Mouse (Mus musculus): ENCODE data around the gene Slc25a30. TPM values are rescaled to one million over a fixed set of nuclear protein-coding genes. Genes with fewer than 3 reads are reported as not detected.
A peak's percentile ranks its signal among the peaks of the same experiment; 100 is the strongest.

Slc25a30 gene
- total and polyA plus RNA-seq, 3 experiments, result 9.6 to 18.2 (median 17.0) TPM

DNA sequence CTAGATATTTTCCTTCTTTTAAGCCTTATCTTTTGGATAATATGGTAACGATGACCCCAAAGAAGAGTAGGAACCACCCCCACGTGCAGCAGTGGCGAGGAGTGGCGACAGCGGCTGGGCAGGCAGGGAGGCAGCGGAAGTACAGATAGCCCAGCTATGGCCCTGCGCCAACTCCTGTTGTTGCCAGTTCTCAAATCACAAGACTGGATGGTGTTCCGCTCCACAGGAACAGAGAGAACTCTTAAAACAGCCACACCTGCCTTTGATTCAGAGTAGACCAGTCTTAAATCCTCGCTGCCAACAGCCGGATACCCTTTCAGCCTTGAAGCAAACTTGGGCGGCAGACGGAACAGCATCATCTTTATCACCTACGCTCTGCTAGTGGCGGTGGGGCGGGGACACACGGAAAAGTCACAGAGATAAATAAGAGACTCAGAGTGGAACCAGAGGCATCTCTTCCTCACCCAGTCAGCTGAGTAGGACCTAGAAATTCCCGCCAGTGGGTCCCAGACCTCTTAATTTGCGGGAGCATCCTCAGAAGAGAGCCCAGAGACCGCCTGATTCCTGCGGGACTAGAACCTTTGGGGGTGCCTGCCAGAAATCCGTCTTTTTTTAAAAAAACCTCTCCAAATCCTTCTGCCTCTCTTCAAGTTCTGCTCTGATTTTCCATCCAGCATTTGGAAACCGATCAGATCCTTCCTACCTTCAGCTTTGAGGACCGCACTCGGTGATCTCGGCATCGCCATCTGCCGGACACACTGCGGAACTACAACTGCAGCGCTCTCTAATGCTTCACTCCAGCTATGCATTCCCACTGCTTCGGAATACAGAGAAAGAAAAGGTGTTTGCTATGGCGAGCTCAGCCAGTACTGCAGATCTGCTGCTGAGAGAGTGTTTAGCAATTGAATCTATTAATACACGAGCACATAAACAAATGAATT lies 42.3 kb upstream of the Slc25a30 start:
- dilution Hi-C loops (cut with MboI; ENCODE audit: extremely low pct_ligation_motif_present, extremely low pct_unique_long_range_greater_than_20kb, low sequenced_read_pairs), result no loop called here
- no peak overlapping the region for H3K9ac ChIP-seq (ENCODE audit: insufficient read depth, low read depth)
- peak; percentile 64 for DNase-seq (ENCODE audit: extremely low read depth)
- H3K36me3 ChIP-seq (replicated peaks in 1 of 2; ENCODE audit: control insufficient read depth in 1 of 2, insufficient read depth in 1 of 2, low read length in 1 of 2), result no peaks in the 10 kb centered on the region
- TF ChIP-seq MYC (IDR thresholded peaks at IDR 0.05; ENCODE audit: low read depth, low read length), result no peak
- TF ChIP-seq JUND (conservative IDR thresholded peaks at IDR 0.05; ENCODE audit: low read depth, low read length), result no peak
- TF ChIP-seq GABPA (IDR thresholded peaks at IDR 0.05; ENCODE audit: insufficient replicate concordance, low read depth, low read length), result no peak
- no peak for TF ChIP-seq IRF4 (IDR thresholded peaks at IDR 0.05; ENCODE audit: low read depth, low read length)
- no peak for TF ChIP-seq MAFK (IDR thresholded peaks at IDR 0.05; ENCODE audit: insufficient replicate concordance, low read length)
- peak; percentile 70 for TF ChIP-seq SMC3 (IDR thresholded peaks at IDR 0.05; ENCODE audit: low read depth, low read length)
- TF ChIP-seq JUN (IDR thresholded peaks at IDR 0.05; ENCODE audit: insufficient read depth, low read depth, low read length), result no peak
- no peak for TF ChIP-seq BHLHE40 (IDR thresholded peaks at IDR 0.05; ENCODE audit: low read depth, low read length)
- TF ChIP-seq KAT2A (IDR thresholded peaks at IDR 0.05; ENCODE audit: insufficient replicate concordance, low read length), result no peak
- no peak for TF ChIP-seq USF2 (conservative IDR thresholded peaks at IDR 0.05; ENCODE audit: low read depth, low read length)
- peak; percentile 85 to 98 for TF ChIP-seq CTCF (conservative IDR thresholded peaks at IDR 0.05 in 1 of 2, IDR thresholded peaks at IDR 0.05 in 1 of 2; ENCODE audit: low read depth in 2 of 2, low read length in 2 of 2)
- peak; percentile 50 for TF ChIP-seq RAD21 (IDR thresholded peaks at IDR 0.05; ENCODE audit: low read depth, low read length)
- H3K4me3 ChIP-seq (replicated peaks in 1 of 3; ENCODE audit: low read depth in 2 of 3, low read length in 2 of 3, poor library complexity in 1 of 3), result no peak overlapping the region
- H3K4me2 ChIP-seq (ENCODE audit: insufficient read depth, low read depth, poor library complexity, severe bottlenecking), result peak overlapping the region; percentile 50; the same call in 1 of the 2 replicates
- no peak overlapping the region for H3K27ac ChIP-seq (ENCODE audit: insufficient read depth, low read depth)
- no peaks in the 10 kb centered on the region for H3K79me2 ChIP-seq (replicated peaks; ENCODE audit: control insufficient read depth, extremely low read depth, insufficient read depth, poor library complexity, severe bottlenecking)
- no peaks in the 10 kb centered on the region for H3K9me3 ChIP-seq (replicated peaks; ENCODE audit: low read length)
- H3K27me3 ChIP-seq (replicated peaks), result no peaks in the 10 kb centered on the region
- H3K4me1 ChIP-seq (ENCODE audit: control insufficient read depth in 1 of 2, insufficient read depth in 2 of 2), result peaks cover 0 to 24% of the 10 kb centered on the region in 2 experiments; a peak in 2 of 4 replicates
- in situ Hi-C loops (cut with MboI; ENCODE audit: low pct_ligation_motif_present, low pct_unique_long_range_greater_than_20kb, low sequenced_read_pairs), result no loop called here

DNA sequence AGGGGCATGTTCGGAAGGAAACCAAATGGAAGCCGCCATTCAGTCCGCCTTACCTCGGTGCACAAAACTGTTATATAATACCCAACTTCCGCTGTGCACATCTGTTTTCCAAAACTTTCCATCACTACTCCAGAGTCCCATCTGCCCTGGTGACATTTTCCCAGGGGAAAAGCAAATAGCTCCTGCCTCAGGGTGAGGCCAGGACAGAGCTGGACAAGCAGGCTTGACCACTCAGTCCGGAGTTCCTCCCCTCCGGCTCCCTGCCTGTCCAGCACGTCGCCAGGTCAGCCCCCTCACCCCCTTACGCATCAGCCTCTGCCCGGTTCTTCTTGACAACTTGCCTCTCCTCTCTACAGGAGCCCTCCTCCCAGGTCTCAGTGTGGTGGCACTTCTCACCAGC lies 41.4 kb upstream of the Slc25a30 start:
- peaks cover 0 to 19% of the 10 kb centered on the region in 2 experiments; a peak in 2 of 4 replicates for H3K4me1 ChIP-seq (ENCODE audit: control insufficient read depth in 1 of 2, insufficient read depth in 2 of 2)
- DNase-seq (ENCODE audit: extremely low read depth), result no peak
- in situ Hi-C loops (cut with MboI; ENCODE audit: low pct_ligation_motif_present, low pct_unique_long_range_greater_than_20kb, low sequenced_read_pairs) (no loop called here), dilution Hi-C loops (cut with MboI; ENCODE audit: extremely low pct_ligation_motif_present, extremely low pct_unique_long_range_greater_than_20kb, low sequenced_read_pairs) (no loop called here)
- no peak overlapping the region for H3K4me3 ChIP-seq (replicated peaks in 1 of 3; ENCODE audit: low read depth in 2 of 3, low read length in 2 of 3, poor library complexity in 1 of 3)
- no peak overlapping the region for H3K9ac ChIP-seq (ENCODE audit: insufficient read depth, low read depth)
- no peaks in the 10 kb centered on the region for H3K79me2 ChIP-seq (replicated peaks; ENCODE audit: control insufficient read depth, extremely low read depth, insufficient read depth, poor library complexity, severe bottlenecking)
- no peaks in the 10 kb centered on the region for H3K9me3 ChIP-seq (replicated peaks; ENCODE audit: low read length)
- no peaks in the 10 kb centered on the region for H3K36me3 ChIP-seq (replicated peaks in 1 of 2; ENCODE audit: control insufficient read depth in 1 of 2, insufficient read depth in 1 of 2, low read length in 1 of 2)
- H3K4me2 ChIP-seq (ENCODE audit: insufficient read depth, low read depth, poor library complexity, severe bottlenecking), result no peak overlapping the region
- no peak for TF ChIP-seq ZC3H11A (IDR thresholded peaks at IDR 0.05; ENCODE audit: low read depth, low read length)
- no peak for TF ChIP-seq POLR2A (IDR thresholded peaks at IDR 0.05; ENCODE audit: low read depth, low read length)
- TF ChIP-seq NELFE (IDR thresholded peaks at IDR 0.05; ENCODE audit: low read depth, low read length), result no peak
- TF ChIP-seq ZMIZ1 (IDR thresholded peaks at IDR 0.05; ENCODE audit: low read depth, low read length), result no peak
- no peak for TF ChIP-seq ELF1 (IDR thresholded peaks at IDR 0.05; ENCODE audit: low read depth, low read length)
- TF ChIP-seq ZNF384 (IDR thresholded peaks at IDR 0.05; ENCODE audit: low read depth, low read length), result no peak
- TF ChIP-seq JUN (IDR thresholded peaks at IDR 0.05; ENCODE audit: insufficient read depth, low read depth, low read length), result no peak
- no peak for TF ChIP-seq MAZ (IDR thresholded peaks at IDR 0.05; ENCODE audit: low read depth, low read length)
- TF ChIP-seq SIN3A (IDR thresholded peaks at IDR 0.05; ENCODE audit: low read length), result no peak
- no peak for TF ChIP-seq HCFC1 (IDR thresholded peaks at IDR 0.05; ENCODE audit: low read depth, low read length)
- TF ChIP-seq MYC (IDR thresholded peaks at IDR 0.05; ENCODE audit: low read depth, low read length), result no peak
- no peak for TF ChIP-seq POLR2AphosphoS2 (IDR thresholded peaks at IDR 0.05; ENCODE audit: low read depth, low read length)
- TF ChIP-seq GABPA (IDR thresholded peaks at IDR 0.05; ENCODE audit: insufficient replicate concordance, low read depth, low read length), result no peak
- TF ChIP-seq USF2 (conservative IDR thresholded peaks at IDR 0.05; ENCODE audit: low read depth, low read length), result no peak
- TF ChIP-seq TBP (conservative IDR thresholded peaks at IDR 0.05; ENCODE audit: low read depth, low read length), result no peak
- TF ChIP-seq EP300 (IDR thresholded peaks at IDR 0.05; ENCODE audit: low read length), result no peak
- TF ChIP-seq MAFK (IDR thresholded peaks at IDR 0.05; ENCODE audit: insufficient replicate concordance, low read length), result no peak
- H3K27me3 ChIP-seq (replicated peaks), result no peaks in the 10 kb centered on the region
- H3K27ac ChIP-seq (ENCODE audit: insufficient read depth, low read depth), result no peak overlapping the region
